Mouse (Mus musculus): ENCODE measurements around the gene E2f4.

Gene E2f4

DNA sequence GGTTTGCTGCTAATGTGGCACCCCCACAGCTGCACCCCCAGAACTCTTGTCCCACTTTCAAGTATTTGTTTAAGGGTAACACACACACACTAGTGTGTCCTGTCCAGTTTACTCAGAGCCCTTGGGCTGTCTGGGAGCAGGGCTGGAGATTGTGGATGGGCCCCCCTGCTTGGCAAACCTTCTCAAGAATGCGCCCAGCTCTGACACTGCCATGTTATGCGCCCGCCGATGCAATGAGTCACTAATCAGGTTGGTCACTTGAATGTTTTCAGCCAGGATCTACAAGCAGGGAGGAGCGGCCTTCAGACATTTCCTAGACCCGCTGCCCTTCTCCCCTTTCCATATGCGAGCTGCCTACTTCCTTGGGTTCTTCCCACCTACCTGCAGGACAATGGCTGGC, 5.0 kb upstream of the E2f4 start:
- DNase-seq (ENCODE audit: low spot score in 2 of 2): no peak

DNA sequence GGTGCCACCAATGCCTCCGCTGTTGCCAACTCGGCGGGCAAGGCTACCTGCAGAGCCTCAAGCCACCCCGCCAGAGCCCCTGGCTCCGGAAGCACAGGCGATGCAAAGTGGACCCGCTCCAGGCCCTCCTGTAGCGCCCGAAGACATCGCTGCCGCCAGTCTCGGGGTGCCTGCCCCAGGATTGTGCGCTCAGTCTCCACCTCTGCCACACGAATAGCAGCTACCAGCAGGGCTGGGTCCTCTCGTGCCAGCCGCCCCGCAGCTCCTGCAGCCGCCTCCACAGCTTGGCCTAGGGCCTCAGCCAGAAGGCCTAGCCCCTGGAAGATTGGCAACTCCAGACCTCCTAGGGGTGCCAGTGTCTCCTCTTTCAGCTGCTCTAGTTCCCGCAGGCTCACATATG, 4.1 kb upstream of the E2f4 start:
- DNase-seq (ENCODE audit: low spot score in 2 of 2): no peak

DNA sequence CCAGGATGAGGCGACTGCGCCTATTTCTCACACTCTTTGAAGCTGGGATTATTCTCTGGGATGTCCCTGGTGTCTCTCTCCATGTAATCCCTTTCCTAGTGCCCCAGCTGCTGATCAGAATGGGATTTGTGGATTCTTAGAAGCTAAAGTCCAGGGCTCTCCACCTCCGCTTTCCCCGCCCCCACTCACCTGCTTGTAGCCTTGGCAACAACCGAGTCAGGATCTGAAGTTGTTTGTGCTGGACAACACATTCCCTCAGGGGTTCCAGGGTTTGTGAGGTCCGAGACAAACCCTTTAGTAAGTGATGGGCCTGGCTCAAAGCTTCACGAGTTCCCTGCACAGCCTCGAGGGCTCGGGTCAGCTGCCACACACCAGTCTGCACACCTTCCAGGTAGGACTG, 2.7 kb upstream of the E2f4 start:
- DNase-seq (ENCODE audit: low spot score in 2 of 2): no peak

DNA sequence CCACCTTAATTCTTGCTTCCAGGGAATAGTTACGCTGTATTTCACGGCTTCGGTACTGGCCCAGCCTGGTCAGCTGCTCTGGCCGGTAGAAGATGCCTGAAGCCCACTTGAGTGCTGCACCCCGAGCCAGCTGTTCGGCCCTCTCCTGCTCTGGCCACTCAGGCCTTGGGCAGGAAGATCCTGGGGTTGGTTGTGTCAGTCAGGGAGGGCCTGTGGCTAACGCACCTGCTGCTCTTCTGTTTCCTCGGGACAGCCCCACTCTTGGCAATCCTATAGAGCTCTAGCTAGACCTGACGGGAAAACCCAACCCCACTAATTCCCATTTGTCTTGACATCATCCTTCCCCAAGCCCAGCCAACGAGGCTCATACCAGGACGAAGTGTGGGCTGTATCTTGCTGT, 2.2 kb upstream of the E2f4 start:
- DNase-seq (ENCODE audit: low spot score in 2 of 2): no peak

DNA sequence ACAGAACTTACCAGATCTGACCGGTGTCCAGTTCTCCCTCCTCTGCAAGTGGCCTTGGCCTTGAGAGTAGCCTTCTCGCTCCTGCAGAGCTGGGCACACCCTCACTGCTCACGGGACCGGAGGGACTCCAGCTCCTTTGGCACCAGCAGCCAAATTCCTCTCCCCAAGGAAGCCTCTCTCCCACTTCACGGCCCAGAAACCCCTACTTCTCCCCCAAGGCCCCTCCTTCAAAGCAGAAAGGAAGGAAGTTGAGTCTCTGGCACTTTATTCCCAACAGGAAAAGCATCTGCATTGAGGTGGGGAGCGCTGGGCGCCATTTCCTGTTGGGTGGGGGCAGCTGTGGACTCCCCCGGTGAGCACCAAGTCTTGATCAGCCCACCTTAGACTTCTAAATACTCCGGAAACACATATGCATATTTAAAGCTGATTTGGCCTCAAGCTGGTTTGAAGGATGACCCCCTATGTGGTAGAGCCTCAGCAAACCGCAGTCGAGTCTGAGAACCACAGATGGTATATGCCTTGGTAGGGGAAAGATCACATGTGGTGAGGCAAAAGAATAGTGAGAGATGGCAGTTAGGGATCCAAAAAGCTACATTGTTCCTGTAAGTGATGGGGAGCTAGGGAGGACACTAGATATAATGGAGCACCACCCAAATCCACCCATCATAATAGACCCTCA, 1.4 kb upstream of the E2f4 start, which contains the start of gene Exoc3l:
Gene Exoc3l, minus strand, starts transcription at position 207 of the 679 bp plus-strand sequence.
- no peak for DNase-seq (ENCODE audit: low spot score in 2 of 2)

DNA sequence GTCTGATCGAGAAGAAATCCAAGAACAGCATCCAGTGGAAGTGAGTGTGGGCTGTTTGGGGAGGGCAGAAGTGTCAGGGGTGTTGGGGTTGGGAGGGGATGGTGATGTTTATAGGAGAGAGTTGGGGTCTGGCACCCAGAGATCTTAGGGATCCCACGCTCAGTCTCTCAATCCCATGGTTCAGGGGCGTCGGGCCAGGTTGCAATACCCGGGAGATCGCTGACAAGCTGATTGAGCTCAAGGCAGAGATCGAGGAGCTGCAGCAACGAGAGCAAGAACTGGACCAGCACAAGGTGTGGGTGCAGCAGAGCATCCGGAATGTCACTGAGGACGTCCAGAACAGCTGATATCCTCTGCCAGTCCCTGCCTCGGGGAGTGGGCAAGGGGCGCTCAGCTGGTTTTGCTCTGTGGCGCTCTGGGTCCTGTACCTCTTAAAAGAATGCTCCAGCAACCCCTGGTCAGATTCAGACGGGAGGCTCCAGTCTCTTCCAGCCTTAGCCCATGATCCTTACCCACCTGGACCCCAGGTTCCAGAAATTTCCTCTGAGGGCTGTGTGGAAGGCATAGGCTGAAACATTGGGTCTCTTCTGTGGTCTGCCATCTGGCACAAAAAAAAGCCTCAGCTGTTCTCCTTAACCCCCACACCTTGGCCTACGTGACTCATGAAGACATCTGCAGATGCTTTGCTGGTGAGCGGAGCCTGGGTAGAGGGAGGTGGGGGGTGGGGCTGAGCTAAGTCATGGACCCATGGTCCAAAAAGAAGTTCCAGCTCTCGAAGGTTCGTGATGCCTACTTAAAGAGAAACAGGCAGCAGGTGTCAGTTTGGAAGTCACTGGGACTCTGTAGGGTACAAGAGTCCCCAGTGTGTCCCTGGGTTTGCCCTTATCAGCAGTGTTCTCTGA, 1.1 kb downstream of the E2f4 start:
- DNase-seq (ENCODE audit: low spot score in 2 of 2): no peak

DNA sequence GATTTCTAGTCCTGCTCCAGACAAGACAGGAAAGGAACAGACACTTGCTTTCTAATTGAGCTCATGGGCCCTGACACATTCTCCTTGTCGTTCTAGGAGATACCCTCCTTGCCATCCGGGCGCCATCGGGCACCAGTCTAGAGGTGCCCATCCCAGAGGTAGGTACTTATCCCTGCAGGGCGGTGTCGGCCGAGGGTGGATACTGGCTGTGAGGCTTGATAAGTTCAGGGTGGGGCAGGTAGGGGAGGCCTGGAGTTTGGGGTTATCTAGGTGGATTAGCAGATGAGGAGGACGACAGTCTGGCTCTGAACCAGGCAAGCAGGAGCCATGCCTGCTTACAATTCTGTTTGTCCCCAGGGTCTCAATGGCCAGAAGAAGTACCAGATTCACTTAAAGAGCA, 2.5 kb downstream of the E2f4 start:
- no peak for DNase-seq (ENCODE audit: low spot score in 2 of 2)

DNA sequence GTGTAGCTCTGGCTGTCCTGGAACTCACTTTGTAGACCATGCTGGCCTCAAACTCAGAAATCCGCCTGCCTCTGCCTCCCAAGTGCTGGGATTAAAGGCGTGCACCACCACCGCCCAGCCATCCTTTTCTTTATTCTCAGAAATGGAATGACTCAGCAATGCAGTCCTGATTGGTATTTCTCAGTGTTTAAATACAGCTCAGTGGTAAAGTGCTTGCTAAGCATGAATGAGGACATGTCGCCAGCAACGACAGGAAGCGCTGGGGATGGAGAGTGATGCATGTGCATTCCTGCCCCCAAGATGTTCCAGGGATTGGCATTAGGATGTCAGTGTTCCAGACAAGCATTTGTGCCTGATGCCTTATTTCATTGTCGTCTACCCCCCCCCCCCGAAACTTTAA, 5.9 kb downstream of the E2f4 start:
- DNase-seq (ENCODE audit: low spot score in 2 of 2): no peak

DNA sequence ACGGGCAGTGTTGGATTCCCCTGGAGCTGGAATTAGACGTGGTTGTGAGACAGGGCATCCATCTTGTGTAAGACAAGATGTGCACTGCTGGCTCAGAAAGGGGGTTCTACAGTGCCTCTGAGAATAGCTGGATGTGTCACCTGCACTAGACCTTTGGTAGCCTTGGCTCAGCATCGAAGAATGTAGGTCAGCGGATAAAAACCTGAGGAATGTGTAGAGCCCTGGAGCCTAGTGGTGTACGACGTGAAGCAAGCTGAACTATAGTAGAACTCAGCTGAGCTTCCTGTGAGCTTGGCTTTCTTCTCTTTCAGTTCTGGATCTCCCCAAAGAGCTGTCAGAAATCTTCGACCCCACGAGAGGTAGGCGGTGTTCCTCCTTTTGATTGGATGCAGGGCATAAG, 6.4 kb downstream of the E2f4 start:
- no peak for DNase-seq (ENCODE audit: low spot score in 2 of 2)

DNA sequence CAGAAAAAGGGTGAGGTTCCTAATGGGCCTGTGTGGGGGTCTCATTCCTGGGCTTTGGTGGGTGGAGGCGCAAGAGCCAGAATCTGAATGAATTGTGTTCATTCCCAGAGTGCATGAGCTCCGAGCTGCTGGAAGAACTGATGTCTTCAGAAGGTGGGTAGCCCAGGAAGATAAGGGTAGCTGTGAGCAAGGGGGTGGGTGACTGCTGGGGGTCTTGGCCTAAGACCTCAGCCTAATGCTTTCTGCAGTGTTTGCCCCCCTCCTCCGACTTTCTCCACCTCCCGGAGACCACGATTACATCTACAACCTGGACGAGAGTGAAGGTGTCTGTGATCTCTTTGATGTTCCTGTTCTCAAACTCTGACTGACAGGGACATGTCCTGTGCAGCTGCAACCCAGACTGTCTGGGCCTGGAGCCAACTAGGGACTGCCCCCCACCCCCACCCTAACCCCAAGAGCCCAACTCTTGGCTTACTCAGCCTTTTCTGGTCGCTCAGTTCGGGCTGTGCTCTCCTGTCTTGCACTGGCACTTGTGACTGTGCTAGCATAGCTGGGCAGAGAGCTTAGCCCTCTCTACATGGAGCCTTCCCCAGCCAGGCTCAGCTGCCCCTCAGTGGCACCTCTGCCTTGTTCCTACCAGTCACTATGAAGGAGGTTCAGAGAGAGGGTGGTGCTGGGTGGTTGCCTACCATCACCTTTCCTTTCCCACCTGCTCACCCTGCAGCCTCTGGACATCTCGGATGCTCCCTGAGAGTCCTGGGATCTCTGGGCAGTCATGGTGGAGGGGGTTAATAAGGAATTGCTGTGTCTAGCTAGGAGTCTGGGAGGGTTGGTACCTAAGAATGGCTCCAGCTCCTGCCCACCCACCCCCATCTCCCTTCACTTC, 7.1 kb downstream of the E2f4 start:
- peak in 1 of 2 experiments; percentile 23 for DNase-seq (ENCODE audit: low spot score in 2 of 2)

DNA sequence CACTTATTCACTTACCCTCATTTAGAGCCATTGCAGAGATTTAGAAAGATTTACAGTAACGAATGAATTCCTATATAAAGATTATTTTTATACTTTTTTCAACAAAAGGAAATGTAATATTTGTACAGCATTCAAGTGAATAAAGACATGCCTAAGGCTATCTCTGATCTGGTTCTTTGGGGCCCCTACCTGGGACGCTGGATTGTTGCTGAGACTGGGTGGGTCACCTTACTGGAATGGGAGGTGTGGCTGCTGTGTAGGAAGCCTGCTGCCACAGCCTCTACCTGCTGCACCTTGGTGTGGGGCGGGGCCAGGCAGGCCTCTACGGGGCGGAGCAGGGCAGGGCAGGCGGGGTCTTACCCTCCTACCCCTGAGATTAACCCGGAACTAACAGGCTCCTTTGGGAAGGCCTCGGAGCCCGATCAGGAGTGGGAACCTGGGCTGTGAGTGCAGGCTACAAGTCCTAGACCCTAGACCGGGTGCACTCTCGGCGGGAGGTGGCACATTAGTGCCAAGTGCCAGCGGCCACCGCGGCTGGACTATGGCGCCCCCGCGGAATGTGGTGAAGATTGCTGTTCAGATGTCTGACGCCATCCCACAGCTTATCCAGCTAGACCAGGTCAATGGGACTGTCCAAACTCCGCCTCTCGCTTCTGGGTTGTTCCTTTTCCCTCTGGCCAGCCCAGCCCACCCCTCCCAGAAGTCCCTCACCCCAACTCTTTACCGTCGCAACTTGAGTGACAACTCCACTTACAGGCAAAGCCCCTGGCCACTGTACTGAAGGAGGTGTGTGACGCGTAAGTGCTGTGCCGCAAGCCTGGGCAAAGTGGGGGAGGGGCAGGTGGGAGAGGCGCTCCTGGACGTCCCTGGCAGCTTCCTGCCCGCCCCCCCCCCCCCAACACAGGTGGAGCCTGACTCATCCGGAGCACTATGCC, 8.0 kb downstream of the E2f4 start, which contains the start of gene Elmo3:
Gene Elmo3, plus strand, starts transcription at position 391 of the 935 bp plus-strand sequence.
- peak; percentile 60 to 64 for DNase-seq (ENCODE audit: low spot score in 2 of 2)

DNA sequence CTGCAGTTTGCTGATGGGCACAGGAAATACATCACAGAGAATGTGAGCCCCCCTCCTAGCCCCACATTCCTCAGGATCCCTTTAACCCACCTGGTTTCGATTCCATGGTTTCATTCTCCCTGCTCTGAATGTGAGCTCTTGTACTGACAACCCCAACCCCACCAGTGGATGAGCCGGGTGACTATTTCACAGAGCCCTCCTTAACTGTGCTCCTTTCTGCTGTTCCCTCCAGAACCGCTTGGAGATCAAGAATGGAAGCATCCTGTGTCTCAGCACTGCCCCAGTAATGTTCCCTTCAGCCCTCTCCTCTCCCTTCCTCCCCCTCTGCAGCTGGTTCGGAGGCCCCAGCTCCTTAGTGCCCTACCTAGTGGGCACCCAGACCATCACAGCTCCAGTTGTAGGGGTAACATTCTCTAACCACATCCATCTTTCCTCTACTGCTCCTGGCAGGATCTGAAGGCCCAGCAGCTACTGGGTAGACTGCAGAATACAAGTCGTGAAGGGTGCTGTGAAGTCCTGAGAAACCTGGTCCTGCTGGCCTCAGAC, 8.8 kb downstream of the E2f4 start:
- DNase-seq (ENCODE audit: low spot score in 2 of 2): no peak

DNA sequence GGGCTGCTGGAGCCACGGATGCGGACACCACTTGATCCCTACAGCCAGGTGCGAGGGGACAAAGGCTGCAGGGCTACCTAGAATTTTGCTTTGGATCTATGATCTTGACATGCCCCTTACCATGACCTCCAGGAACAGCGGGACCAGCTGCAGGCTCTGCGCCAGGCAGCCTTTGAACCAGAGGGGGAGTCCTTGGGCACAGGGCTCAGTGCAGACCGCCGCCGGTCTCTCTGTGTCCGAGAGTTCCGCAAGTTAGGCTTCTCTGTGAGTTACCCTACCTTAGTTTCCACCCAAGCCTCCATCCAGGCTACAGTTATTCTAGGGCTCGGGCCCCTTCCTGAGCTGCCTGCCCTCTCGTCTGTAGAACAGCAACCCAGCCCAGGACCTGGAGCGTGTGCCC, 10.2 kb downstream of the E2f4 start:
- no peak for DNase-seq (ENCODE audit: low spot score in 2 of 2)

DNA sequence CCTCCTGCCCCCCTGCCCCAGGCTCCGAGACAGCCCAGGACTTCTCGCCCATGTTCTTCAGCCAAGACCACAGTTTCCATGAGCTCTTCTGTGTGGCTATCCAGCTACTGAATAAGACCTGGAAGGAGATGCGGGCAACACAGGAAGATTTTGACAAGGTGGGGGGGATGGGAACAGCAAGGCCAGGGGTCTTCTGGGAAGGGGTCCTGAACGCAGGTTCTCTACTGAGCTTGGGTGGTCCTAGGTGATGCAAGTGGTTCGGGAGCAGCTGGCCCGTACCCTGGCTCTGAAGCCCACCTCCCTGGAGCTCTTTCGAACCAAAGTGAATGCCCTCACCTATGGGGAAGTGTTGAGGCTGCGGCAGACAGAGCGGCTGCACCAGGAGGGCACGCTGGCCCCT, 11.0 kb downstream of the E2f4 start:
- DNase-seq (ENCODE audit: low spot score in 2 of 2): no peak

DNA sequence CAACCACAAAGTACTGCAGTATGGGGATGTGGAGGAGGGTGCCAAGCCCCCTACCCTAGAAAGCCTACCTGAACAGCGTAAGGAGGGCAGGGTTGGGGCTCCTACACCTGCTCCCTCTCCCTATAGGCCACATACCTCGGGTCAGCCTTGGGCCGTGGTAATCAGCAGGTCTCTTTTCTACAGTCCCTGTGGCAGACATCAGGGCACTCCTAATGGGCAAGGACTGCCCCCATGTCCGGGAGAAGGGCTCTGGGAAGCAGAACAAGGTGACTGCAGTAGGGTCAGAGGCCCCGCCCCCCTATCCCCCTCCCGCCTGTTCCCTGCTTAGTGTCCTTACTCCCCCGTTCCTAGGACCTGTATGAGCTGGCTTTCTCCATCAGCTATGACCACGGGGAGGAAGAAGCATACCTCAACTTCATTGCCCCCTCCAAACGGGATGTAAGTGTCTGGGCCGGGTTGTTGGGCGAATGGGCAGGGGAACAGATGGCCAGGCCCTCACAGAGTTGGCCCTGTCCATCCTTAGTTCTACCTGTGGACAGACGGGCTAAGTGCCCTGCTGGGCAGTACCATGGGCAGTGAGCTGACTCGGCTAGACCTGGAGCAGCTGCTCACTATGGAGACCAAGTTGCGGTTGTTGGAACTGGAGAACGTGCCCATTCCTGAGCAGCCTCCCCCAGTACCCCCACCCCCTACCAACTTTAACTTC, 11.8 kb downstream of the E2f4 start:
- no peak for DNase-seq (ENCODE audit: low spot score in 2 of 2)

DNA sequence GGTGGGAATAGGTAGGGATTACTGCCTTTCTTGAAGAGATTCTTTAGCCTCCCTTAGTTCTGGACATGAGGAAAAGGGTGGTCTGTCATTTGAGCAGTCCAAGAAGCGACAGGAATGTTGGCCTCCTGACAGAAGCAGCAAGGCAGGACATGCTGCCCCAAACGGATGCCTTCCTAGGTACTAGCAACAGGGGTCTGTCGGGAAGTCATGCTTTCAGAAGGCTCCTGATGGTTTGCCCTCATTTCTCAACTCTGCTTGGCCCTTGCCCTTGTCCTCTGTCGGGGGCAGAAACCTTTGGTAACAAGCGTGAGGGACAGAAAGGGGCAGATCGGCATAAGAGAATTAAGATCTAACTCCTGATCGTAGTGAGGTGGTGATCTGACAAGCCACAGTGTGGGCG, 12.7 kb downstream of the E2f4 start:
- DNase-seq (ENCODE audit: low spot score in 2 of 2): no peak

DNA sequence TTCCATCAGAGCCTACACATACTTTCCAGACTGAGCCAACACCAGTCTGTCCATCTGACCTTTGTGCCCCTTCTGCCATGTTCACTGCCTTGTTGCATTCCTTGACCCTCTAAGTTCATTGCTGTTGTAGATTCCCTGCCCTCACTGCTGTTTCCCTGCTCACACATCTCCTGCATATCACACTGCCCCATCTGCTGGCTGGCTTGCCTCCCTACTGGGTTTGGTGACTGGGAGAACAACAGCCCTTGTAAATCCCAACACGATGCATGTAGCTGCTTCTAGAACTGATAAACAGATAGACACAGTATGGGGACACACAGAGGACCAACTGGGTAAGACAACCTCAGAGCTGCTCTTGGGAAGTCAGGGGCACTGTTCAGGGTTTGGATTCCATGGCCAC, 14.3 kb downstream of the E2f4 start:
- no peak for DNase-seq (ENCODE audit: low spot score in 2 of 2)

DNA sequence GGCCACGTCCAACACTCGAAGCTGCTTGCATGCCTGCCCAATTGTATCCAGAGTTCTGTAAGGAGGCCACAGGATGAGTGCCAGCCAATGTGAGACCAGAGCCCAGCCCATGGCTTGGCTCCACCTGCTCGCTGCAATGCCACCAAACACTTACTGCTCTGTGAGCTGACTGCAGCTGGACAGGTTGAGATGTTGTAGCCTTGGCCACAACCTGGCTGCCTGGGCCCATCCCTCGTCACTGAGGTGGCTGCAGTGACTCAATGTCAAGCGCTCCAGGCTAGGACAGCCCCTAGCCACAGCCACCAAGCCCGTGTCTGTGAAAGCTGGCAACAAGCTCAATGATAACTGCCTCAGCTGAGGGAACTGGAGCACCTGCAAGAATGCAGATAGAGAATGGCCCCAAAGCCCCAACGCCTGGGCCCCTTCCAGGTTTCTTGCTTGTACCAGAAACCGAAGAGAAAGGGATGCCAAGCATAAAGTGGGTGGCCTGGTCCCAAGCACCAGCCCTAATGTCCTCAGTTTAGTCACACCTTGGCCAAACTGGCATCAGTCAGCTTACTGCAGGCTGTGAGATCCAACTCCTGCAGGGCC, 15.5 kb downstream of the E2f4 start:
- DNase-seq (ENCODE audit: low spot score in 2 of 2): no peak

DNA sequence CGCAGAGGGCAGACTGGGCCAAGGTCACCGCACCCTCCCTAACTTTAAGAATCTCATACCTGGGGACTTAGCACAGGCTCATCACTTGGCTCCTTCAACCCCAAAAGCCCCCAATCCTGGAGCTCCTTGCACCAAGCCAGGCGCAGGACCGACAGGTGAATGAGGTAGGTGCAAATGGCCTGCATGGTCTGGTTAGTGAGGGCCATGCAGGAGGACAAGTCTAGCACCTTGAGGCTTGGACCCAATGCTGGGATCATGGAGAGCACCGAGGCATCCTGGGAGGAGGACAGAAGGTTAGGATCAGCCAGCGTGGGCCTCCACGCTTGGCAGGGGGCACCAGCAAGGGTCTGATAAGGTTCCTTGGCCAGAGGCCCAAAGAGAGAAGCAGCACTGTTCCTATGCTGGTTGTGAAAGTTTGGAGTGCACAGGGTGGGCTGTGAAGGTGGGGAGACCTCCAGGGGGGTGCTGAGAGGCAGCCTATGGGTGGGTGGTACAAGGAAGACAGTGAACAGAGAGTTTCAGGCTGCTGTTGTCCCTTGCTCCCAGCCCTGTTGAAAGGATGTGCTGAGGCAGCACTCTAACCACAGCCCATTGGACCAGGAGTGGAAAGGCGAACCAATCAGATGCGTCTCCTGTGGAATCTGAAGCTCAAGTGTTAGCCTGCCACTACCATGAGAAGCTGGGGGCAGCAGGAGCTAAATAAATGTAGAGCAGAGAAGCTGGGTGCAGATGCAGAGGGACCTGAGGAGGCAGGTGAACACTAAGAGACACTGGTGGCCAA, 16.3 kb downstream of the E2f4 start:
- DNase-seq (ENCODE audit: low spot score in 2 of 2): no peak

Measured in right cerebral cortex, adult 2 months (tissue).